ENCODE assay signal across 26 mouse cellular contexts in genomic region chr12:72715846-72716245, GRCm38 (mm10).
"Had no signal": no experiment of that assay in that cellular context is flagged by ENCODE, and none has a peak within 500 bp of the region (broad histone marks: within the 10 kb centered on the region; RNA-seq: fewer than 3 reads in every experiment).

No protein-coding gene starts in this region.

- H3K4me1 ChIP-seq: hindbrain, embryonic 10.5 days; hindbrain, embryonic 12.5 days; liver, embryonic 13.5 days; liver, embryonic 15.5 days had no signal

- H3K9ac ChIP-seq: heart, embryonic 12.5 days; hindbrain, embryonic 12.5 days; hindbrain, embryonic 14.5 days; limb, embryonic 12.5 days; liver, embryonic 13.5 days; liver, embryonic 15.5 days; liver, postnatal 0 days had no signal

- H3K9me3 ChIP-seq: hindbrain, embryonic 10.5 days; limb, embryonic 10.5 days; liver, embryonic 13.5 days; liver, embryonic 15.5 days had no signal

- H3K27ac ChIP-seq: gastrocnemius, adult 2 months; heart, adult 2 months; hindbrain, embryonic 10.5 days; hindbrain, embryonic 12.5 days; hindbrain, embryonic 14.5 days; kidney, postnatal 0 days; limb, embryonic 10.5 days; limb, embryonic 12.5 days; liver, embryonic 13.5 days; liver, embryonic 15.5 days had no signal

- H3K36me3 ChIP-seq: heart, embryonic 12.5 days; hindbrain, embryonic 10.5 days; hindbrain, embryonic 12.5 days; limb, embryonic 10.5 days; limb, embryonic 12.5 days; liver, embryonic 13.5 days; liver, embryonic 15.5 days had no signal

- H3K27me3 ChIP-seq: heart, embryonic 12.5 days; hindbrain, embryonic 12.5 days; limb, embryonic 12.5 days; liver, embryonic 13.5 days; liver, embryonic 15.5 days had no signal

- DNase-seq: gastrocnemius, adult 2 months; gastrocnemius, postnatal 10 days; gastrocnemius, postnatal 25 days; heart, adult 2 months; heart, postnatal 10 days; heart, postnatal 4 days; kidney, adult 18-20 months; kidney, adult 8-10 months; kidney, postnatal 14 days; kidney, postnatal 36 days; layer of hippocampus, adult 9-11 months; liver; liver, embryonic 13.5 days; liver, postnatal 0 days had no signal

- ATAC-seq: hindbrain, embryonic 16.5 days; inflammation-experienced regulatory T-cells, adult 6 months; intestine, embryonic 16.5 days; liver, postnatal 0 days had no signal

- H3K4me2 ChIP-seq: heart, embryonic 12.5 days; hindbrain, embryonic 12.5 days; hindbrain, embryonic 14.5 days; limb, embryonic 12.5 days; liver, embryonic 11.5 days; liver, embryonic 13.5 days; liver, embryonic 15.5 days had no signal

- H3K4me3 ChIP-seq: gastrocnemius, adult 2 months; heart, adult 2 months; heart, embryonic 12.5 days; hindbrain, embryonic 10.5 days; hindbrain, embryonic 12.5 days; limb, embryonic 10.5 days; limb, embryonic 12.5 days; liver, embryonic 13.5 days; liver, embryonic 15.5 days had no signal
